Mouse (Mus musculus): ENCODE measurements around the gene Tmem266.

Tmem266 gene

DNA sequence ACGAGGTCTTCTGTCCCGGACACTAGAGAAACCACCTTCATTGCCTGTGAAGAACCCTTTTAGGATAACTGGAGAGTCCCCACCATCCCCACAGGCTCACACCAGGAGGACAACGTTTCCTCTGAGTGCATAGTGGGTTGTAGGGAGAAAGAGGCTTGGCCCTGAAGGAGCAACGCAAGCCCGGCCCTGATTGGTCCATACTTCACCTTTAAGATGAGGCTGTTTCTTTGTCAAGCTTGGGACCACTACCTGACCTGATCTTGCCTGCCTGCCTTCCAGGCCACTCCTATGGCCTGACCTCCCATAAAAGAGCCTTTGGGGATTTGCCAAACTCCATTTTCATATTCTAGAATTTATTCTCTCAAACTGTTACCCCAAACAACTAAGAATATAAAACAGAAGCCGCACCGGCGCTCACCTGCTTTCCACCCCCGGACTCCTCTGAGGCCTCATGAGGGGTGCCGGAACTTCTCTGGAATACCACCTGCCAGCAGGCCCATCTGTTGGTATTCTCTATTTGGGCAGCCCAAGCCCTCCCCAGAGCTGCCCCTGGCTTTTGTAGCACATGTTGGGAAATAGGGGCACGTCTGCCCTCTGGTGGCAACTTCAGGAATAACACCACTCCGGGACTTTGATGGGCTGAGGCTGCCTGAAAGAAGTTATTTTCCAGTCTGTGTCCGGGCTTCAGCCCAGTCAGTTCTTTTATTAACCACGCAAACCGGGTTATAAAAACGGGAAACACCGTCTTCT lies 65.4 kb downstream of the Tmem266 start:
- intact Hi-C loops (cut with DNase I) = no loop called here

DNA sequence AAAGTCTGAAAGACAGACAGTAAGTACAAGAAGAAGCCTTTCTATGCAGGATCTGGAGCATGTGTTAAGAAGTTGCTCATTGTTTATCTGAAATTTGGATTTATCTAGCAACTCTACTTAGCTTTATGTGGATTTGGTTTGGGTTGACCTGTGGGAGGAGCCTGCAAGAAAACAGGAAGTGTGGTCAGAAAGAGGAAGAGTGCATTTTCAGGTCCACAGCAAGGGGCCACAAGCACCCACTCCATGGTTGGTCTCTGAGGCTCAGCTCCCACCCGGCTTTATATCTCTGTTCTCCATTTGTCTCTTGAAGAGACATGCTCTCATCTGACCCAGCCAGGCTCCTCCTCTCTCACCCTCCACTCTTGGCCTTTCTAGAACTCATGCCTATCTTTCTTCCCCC lies 68.9 kb downstream of the Tmem266 start:
- intact Hi-C loops (cut with DNase I) = no loop called here

DNA sequence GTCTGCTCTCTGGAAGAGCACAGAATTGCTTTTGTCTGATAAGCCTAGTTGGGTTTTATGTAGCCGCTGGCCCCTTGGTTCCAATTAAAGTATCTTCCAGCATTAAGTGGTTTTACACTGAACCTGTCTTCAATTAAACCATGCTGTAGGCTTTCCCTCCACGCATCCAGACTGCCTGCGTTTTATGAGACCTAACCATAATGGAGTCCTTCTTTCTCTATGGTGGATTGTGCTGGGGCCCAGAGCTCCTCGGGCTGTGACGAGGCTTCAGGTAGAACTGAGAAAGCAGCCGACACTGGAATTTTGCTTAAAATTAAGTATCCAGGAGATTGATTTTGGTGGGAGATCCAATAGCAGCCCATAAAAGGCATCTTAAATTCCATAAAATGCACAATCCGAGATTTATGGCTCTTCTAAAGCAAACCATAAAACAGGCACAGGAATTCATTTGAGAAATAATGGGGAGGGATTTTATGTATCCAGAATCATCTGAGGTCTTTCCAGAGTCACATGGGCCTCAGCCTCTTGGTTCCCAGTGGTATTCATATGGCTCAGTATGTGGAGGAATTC lies 72.4 kb downstream of the Tmem266 start:
- intact Hi-C loops (cut with DNase I) = no loop called here

DNA sequence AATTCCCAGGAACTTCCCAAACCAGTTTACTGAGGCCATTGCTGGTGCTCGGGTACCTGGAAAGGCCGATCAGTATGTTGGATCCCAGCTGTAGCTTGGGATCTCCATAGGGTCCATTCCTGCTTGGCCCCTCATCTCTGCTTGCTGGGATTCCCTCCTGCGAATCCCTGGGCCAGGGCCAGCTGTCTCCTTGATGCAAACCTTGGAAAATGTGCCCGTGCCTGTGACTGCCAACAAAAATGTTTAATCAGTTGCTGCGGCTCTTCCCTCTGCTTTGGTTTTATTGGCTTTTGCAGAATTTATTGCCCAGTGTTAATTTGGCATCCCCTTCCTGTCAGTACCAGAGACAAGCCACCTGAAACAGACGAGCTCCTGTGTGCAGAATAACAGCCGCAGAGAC lies 75.6 kb downstream of the Tmem266 start:
- intact Hi-C loops (cut with DNase I) = loop anchor here (10.0 kb wide), 1 partner anchor 267 kb away; no protein-coding TSS in a partner anchor

DNA sequence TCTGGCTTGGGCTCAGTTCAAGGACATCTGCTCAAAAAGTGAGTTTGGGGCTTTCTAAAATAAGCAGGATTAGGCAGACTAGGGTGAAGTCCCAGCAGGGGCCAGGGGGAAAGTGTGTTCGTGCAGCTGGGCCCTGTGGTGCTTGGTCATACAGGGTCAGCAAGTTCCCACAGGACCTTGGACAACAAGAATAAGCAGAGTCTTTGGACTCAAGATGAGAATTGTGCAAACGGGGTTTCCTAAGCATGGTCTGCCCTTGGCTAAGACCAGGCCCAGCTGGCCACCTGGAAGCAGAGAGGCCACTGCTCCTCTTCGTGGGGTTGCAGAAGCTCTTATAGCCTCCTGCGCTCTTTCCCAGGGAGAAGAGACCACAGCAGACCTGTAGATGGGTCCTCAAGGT lies 77.5 kb downstream of the Tmem266 start:
- intact Hi-C loops (cut with DNase I) = loop anchor here (10.0 kb wide), 1 partner anchor 269 kb away; no protein-coding TSS in a partner anchor

DNA sequence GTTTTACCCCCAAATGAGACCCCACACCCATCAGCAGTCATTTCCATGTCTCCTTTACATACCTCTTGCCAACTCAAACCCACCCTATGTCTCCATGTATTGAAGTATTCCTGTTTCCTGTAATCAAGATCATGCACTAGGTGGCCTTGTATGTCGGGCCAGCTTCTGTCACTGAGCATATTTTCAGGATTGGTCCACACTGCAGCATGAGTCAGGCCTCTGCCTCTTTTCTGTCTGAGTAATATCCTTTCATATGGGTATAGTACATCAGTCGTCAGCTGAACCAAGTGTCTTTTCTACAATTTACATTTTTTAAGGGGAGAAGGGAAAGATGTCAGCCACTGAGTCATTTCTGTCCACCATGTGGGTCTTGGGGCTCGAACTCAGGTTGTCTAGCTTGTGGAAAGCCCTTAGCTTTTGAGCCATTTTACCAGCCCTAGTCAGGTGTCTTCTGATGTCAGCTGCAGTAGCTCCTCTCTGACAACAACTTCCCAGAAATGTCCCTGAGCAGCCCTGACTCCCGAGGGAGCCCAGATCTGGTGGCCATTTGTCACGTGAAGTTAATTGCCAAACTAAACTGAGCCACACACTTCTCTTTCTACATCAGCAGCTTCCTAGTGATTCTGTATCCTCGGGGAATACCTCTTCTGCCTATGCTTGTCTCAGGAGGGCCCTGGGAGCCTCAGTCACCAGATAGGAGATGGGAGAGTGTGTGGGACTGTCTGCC lies 78.4 kb downstream of the Tmem266 start:
- intact Hi-C loops (cut with DNase I) = loop anchor here (10.0 kb wide), 1 partner anchor 270 kb away; no protein-coding TSS in a partner anchor

DNA sequence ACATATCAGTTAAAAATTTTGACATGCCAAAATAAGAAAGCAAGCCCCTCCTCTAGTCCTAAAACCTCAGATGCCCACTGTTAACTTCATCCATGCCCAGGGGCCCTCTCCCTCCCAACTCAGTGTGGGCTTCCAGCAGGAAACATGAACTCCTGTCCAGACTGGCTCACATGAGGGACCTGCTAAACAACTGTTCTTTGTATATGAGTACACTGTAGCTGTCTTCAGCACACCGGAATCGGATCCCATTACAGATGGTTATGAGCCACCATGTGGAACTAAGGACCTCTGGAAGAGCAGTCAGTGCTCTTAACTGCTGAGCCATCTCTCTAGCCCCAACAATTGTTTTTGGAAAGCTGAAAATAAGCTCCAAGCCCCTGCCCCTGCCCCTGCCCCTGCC lies 80.1 kb downstream of the Tmem266 start:
- intact Hi-C loops (cut with DNase I) = loop anchor here (10.0 kb wide), 1 partner anchor 272 kb away; no protein-coding TSS in a partner anchor

DNA sequence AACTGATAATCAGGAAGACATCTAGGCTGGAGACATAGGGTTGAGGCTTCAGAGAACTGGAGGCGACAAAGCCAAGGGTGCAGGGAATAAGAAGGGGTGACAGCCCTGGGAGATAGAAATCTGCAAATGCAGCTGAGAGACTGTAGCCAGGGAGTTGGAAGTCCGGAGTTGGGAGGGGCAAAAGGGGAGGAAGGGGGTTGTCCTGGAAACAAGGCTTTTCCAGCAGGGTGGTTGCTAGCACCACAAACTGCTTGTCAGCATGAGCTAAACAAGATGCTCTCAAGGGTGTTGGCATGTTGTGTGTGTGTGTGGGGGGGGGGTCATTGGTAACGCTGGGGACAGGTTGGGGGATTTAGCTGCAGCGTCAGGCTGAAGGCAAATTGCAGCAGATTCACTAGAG lies 82.1 kb downstream of the Tmem266 start:
- intact Hi-C loops (cut with DNase I) = loop anchor here (10.0 kb wide), 1 partner anchor 274 kb away; no protein-coding TSS in a partner anchor

DNA sequence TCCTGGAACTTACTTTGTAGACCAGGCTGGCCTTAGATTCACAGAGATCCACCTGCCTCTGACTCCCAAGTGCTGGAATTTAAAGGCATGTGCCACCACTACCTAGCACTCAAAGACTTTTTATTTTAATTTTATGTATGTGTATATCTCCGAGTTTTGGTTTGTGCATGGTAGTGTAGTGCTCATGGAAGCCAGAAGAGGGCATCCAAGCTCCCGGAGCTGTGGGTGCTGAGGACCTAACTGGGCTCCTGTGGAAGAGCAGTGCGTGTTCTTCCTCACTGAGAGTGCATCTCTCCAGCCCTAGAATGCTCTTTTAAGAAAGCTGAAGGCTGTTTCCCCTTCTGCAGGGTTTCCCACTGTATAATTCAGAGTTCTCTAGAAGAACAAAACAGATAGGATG lies 83.1 kb downstream of the Tmem266 start:
- intact Hi-C loops (cut with DNase I) = loop anchor here (10.0 kb wide), 1 partner anchor 275 kb away; no protein-coding TSS in a partner anchor

DNA sequence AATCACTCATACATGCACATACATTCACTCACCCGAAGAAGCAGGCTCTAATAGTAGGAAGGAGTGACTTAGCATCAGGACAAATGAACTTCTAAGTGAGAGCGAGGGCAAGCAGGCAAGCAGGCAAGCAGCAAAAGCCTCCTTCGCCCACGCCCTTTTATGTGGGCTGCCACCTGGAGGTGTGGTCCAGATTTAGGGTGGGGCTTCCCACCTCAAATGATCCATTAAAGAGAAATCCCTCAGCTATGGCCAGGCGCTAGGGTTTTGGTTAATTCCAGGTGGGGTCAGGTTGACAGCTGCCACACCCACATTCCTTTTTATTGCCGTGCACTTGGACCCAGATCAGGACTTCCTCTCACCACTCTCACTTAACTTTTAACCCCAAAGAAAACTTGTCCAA lies 83.7 kb downstream of the Tmem266 start:
- intact Hi-C loops (cut with DNase I) = no loop called here

DNA sequence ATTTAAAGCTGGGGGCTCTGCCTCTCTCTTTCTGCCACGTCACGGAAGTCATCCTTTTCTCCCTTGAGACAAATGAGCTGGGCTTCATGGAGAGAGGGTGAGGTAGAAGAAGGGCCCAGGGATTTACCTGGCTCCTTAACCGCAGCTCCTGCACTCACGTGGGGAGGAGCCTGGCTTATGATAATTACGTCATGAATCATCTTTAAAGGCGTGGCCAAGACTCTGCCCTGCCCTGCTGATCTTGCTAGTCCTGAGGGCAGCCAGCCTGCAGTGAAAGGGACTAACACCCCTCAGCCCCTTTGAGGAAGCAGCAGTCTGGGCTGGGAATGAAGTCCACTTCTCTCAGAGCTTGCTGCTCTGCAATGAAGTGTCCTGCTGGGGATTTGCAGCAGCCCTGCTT lies 84.4 kb downstream of the Tmem266 start:
- intact Hi-C loops (cut with DNase I) = no loop called here

DNA sequence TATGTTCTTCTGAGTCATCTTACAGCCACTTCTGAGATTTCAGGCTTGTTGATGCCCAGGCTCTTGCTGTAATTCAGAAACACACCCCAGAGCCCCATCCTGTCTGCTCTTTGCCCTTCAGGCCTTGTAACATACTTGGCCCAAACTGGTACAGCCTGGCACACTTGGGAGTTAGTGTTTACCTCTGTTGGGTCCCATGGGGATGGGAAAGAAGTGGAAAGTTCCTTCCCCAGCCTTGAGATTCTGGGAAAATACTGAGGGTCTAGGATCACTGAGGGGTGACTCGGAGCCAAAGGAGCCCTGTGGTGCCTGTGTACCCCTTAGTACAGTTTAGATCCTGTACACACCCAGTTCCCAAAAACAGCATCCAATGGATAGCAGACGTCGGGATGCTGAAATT lies 95.1 kb downstream of the Tmem266 start:
- intact Hi-C loops (cut with DNase I) = no loop called here

DNA sequence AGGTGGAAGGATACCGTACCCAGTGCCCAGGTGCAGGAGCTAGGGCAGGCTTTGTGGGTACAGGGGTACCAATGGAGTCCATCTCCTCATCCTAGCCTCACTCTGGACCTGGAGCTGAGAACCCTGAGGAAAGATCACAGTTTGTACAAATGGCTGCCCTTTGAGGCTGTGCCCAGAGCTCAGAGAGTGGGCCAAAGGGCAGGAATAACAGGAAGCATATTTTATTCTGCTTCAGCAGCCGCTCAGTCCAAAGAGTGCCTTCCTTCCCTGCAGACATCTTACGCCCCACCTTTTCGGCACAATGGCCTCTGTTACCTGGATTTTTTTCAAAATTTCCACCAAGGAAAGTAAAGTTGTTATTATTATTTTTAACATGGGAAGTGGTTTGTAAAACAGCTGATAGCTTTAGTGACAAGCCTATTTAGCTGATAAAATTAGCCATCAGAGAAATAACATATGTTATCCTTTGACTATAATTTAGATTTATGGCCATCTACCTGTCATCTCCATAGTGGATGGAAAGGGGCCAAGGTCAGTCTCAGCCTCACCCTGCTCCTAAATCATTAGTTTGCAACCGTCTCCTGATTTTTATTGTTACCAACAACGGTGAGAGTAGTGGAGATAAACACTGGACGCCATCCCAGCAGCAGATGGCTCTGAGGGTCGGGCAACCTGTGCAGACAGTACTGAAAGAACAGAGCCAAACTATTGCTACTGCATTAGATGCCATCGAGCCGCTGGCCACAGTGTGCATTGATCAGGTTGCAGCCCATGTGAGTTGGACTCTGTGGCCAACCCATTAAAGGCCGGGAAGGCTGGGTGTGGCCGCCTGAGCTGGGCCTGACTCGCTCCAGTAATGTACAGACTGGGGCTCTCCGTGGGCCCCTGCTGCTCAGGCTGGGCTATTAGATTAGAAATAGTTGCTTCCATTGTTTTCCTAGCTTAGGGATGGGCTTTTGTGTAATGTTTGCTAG lies 97.0 kb downstream of the Tmem266 start:
- intact Hi-C loops (cut with DNase I) = no loop called here

DNA sequence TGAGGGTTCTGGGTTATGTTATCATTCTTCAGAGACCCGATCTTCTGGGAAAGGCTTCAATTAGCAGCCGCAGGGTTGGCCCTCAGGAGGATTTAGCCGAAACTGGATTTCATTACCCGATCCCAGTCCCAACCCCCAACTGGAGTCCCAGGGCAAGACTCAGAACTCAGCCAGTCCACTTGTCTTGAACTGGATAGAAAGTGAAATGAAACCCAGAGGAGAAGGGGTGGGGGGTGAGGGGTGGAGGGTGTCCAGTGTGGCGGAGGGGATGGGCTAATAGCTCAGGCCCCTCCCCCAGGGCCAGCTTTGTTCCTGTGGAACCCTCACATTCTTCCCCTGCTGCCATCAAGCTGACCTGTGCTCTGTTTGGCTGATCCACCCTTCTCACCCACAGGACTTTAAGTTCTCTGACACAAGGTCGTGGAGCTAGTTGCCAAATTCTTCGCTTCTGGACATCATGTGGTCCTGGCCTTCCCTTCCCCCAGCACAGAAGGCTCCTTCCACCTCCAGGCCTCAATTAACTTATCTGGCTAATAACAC lies 98.6 kb downstream of the Tmem266 start:
- intact Hi-C loops (cut with DNase I) = no loop called here

DNA sequence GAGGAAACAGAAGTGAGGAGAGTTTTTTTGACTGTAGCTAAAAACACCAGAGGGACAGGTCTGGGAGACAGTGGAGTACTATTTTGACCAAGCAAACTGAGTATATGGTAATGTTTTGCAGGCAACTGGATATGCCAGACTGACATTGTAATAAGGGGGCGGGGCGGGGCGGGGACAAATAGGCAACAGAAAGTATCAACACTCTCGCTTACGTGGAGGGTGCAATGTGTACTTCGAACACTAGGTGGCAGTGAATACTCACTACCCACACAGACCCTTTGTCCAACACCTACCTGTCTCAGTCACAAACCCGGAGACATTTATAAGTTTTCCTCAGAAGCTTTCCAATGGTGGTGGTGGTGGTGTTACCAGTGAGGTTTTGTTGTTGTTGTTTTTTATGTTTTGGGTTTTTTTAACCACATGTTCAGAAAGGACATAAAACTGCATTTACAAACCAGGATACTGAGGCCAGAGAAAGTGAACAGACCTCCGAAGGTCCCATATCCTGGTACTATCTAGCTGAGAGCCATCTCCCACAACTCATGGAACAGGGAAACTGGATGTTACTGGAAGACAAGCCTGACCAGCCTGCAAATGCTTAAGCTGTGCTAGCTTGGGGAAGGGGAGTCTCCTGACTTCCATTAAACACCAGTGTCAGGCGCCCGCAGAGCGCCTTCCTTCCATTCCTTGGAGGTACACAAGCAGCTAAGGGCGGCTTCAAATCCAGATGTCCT lies 102.7 kb downstream of the Tmem266 start:
- intact Hi-C loops (cut with DNase I) = loop anchor here (2.0 kb wide), 1 partner anchor 107 kb away; no protein-coding TSS in a partner anchor

DNA sequence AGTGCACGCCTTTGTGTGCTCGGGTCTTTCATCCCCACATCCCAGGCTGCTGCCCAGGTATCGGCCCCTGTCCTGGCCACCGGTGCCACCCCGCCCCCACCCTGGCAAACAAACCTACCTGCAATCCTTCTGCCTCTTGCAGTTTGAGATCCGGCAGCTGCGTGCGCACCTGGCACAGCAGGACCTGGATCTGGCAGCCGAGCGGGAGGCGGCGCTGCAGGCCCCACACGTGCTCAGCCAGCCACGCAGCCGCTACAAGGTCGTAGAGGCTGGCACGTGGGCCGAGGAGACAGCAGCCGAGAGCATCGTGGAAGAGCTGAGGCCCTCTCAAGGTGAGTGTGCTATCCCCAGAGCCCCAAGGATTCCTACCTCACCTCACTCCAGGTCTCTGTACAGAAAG lies 103.4 kb downstream of the Tmem266 start:
- intact Hi-C loops (cut with DNase I) = loop anchor here (5.0 kb wide), 1 partner anchor 487 kb away; no protein-coding TSS in a partner anchor

DNA sequence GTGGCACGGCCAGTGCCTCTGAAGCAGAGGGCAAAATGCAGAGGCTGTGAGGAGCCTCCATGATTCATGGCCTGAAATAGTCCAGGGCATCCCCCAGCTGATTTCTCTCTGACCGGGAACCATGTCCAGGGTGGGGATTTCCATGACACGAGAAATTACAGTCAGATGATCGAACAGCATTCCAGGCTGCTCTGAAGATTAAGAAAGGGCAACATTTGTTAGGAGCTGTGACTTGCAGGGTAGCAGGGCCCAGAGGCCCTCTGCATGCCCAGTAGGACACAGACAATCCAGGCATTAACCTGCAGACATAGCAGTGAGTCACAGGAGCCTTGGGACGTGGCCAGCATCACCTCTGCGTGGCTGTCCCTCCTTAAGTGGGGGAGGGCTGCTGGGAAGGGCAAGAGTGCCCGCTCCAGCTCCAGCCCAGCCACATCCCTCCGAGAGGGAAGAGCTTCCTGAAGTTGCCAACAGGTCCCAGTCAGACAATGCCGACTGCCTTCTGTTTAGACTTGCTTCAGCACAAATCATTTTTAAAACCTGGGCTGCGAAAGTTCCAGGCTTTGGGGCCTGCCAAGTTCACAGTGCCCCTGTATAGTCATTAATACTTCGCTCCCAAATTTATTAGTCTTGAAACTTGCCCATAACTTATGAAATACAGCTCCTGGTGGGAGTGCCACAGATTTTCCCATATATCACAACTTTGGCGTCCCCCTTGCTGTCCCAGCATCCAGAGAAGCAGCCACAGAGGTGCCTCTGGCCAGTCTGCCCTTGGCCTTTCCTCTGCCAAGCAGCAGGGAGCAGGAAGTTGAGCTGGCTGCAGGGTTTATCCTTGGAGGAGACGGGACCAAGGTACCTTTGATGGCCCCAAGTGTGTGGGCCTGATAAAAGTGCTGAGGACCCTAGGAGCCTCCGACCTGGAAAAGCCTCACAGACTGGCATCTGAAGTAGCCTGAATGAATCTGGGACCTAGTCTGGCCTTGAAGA lies 105.9 kb downstream of the Tmem266 start:
- intact Hi-C loops (cut with DNase I) = loop anchor here (5.0 kb wide), 1 partner anchor 485 kb away; no protein-coding TSS in a partner anchor

DNA sequence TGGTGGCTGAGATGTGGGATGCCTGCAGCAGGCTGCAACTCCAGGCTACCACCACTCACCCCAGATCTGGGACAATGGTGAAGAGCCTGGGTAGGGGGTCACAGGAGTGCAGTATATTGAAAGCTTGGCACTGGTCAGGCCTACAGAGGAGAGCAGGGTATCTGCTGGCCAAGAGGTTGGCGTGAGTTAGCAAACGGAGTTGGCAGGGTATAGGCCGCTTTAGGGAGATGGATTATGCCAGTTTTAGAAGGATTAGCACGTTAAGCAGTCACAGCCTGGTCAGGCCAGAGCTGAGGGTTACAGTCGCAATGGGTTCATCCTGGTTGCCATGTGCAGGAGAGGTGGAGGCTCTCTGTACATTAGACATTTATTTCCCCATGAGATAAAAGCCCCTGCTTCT lies 107.2 kb downstream of the Tmem266 start:
- intact Hi-C loops (cut with DNase I) = loop anchor here (5.0 kb wide), 1 partner anchor 483 kb away; no protein-coding TSS in a partner anchor

Measured in adrenal gland (tissue).